ENCODE assay signal across 27 mouse cellular contexts in genomic region chr16:23093321-23093953, GRCm38 (mm10). TPM values are rescaled to one million over a fixed set of nuclear protein-coding genes. Genes with fewer than 3 reads are reported as not detected.
"Had no signal": no experiment of that assay in that cellular context is flagged by ENCODE, and none has a peak within 500 bp of the region (broad histone marks: within the 10 kb centered on the region; RNA-seq: fewer than 3 reads in every experiment).

No protein-coding gene starts in this region.

- H3K9me3 ChIP-seq: limb, embryonic 10.5 days; limb, embryonic 13.5 days; liver, embryonic 12.5 days; liver, embryonic 15.5 days; lung, embryonic 15.5 days; megakaryocyte, embryonic 14.5 days; midbrain, embryonic 10.5 days; midbrain, embryonic 13.5 days; neural tube, embryonic 13.5 days had no signal

- H3K9ac ChIP-seq: limb, embryonic 13.5 days; liver, embryonic 12.5 days; liver, embryonic 15.5 days; lung, embryonic 15.5 days; midbrain, embryonic 13.5 days; neural tube, embryonic 13.5 days had no signal

- ATAC-seq: liver, embryonic 12.5 days; midbrain, embryonic 13.5 days; midbrain, embryonic 16.5 days had no signal

- DNase-seq: kidney, postnatal 25 days; layer of hippocampus, adult 9-11 months; liver; lung, adult 18-20 months; lung, postnatal 10 days; lung, postnatal 36 days; retina, postnatal 1 day; right cerebral cortex, postnatal 25 days; spleen, adult 18-20 months; thymus, adult 18-20 months; thymus, postnatal 36 days had no signal

- H3K4me1 ChIP-seq: limb, embryonic 10.5 days; limb, embryonic 13.5 days; liver, embryonic 12.5 days; liver, embryonic 15.5 days; lung, embryonic 15.5 days; midbrain, embryonic 10.5 days; midbrain, embryonic 13.5 days; neural tube, embryonic 13.5 days had no signal

- H3K4me2 ChIP-seq: limb, embryonic 13.5 days; liver, embryonic 12.5 days; liver, embryonic 15.5 days; lung, embryonic 15.5 days; midbrain, embryonic 13.5 days; neural tube, embryonic 13.5 days had no signal

- H3K36me3 ChIP-seq: limb, embryonic 10.5 days; limb, embryonic 13.5 days; liver, embryonic 12.5 days; liver, embryonic 15.5 days; lung, embryonic 15.5 days; midbrain, embryonic 10.5 days; midbrain, embryonic 13.5 days; neural tube, embryonic 13.5 days had no signal

- H3K27me3 ChIP-seq: limb, embryonic 13.5 days; liver, embryonic 12.5 days; liver, embryonic 15.5 days; lung, embryonic 15.5 days; midbrain, embryonic 13.5 days; neural tube, embryonic 13.5 days had no signal

- H3K27ac ChIP-seq: kidney, postnatal 0 days; layer of hippocampus, adult 2 months; limb, embryonic 10.5 days; limb, embryonic 13.5 days; liver, embryonic 12.5 days; liver, embryonic 15.5 days; lung, embryonic 15.5 days; midbrain, embryonic 10.5 days; midbrain, embryonic 13.5 days; neural tube, embryonic 13.5 days had no signal

- H3K4me3 ChIP-seq: layer of hippocampus, adult 2 months; limb, embryonic 10.5 days; limb, embryonic 13.5 days; liver, embryonic 12.5 days; liver, embryonic 15.5 days; lung, embryonic 15.5 days; megakaryocyte, embryonic 14.5 days; midbrain, embryonic 10.5 days; midbrain, embryonic 13.5 days; myocyte; neural tube, embryonic 13.5 days had no signal

RNA-seq across cellular contexts. Expression of gene Kng1, which starts 35.8 kb away (rescaled TPM):
- polyA plus RNA-seq: large intestine, adult 2 months; limb, embryonic 10.5 days; midbrain, embryonic 10.5 days; midbrain, embryonic 16.5 days; myocyte; testis, adult 2 months had no signal

RNA-seq across cellular contexts. Expression of gene Adipoq, which starts 52.9 kb away (rescaled TPM):
- polyA plus RNA-seq: limb, embryonic 10.5 days; liver, embryonic 12.5 days; liver, embryonic 15.5 days; midbrain, embryonic 10.5 days; midbrain, embryonic 16.5 days; myocyte; neural tube, embryonic 13.5 days; stomach, embryonic 16.5 days had no signal
